ENCODE assay signal across 20 mouse cellular contexts in the genomic region with DNA sequence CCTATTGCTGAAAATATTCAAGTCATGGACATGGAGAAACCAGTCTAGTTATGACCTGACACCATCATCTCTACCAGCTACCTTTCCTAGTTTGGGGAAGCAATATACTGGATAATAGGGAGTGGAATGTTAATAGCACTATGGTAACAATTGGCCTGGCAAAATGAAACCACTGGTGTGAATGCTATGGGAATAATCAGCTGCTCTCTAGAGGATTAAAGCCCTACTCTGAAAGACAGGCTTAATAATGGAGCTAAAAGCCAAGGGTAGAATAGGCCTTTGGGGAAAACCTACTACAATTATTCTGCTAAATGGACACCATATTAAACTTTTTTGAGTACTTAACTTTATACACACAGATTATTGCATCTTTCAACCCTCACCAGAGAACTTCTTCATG. TPM values are rescaled to one million over a fixed set of nuclear protein-coding genes. Genes with fewer than 3 reads are reported as not detected.
DNase-seq lines count a peak whose midpoint lies in the region; ATAC-seq and TF ChIP-seq lines count a peak whose summit lies in the region.
"Had no signal": no experiment of that assay in that cellular context is flagged by ENCODE, and none has a peak within 500 bp of the region (broad histone marks: within the 10 kb centered on the region; RNA-seq: fewer than 3 reads in every experiment).

No protein-coding gene starts in this region.

- ATAC-seq in forebrain, embryonic 11.5 days (replicated peaks; ENCODE audit: low FRiP score), result peak; percentile 76
- ATAC-seq in forebrain, postnatal 0 days, result no peak
- ATAC-seq in midbrain, embryonic 11.5 days (ENCODE audit: low FRiP score), result peak; percentile 52; the same call in 1 of the 2 replicates
- no peak for ATAC-seq in midbrain, embryonic 13.5 days
- ATAC-seq: forebrain, embryonic 14.5 days; forebrain, embryonic 16.5 days had no signal

- no peak overlapping the region for H3K4me2 ChIP-seq in forebrain, embryonic 11.5 days (ENCODE audit: low read depth, low read length, severe bottlenecking)
- no peak overlapping the region for H3K4me2 ChIP-seq in forebrain, postnatal 0 days (ENCODE audit: low read depth)
- no peak overlapping the region for H3K4me2 ChIP-seq in midbrain, embryonic 11.5 days
- H3K4me2 ChIP-seq in midbrain, embryonic 13.5 days (replicated peaks), result no peak overlapping the region
- H3K4me2 ChIP-seq: embryonic facial prominence, embryonic 13.5 days had no signal

- no peak for DNase-seq in forebrain, embryonic 11.5 days (ENCODE audit: low spot score)
- DNase-seq in forebrain, postnatal 0 days, result no peak
- no peak for DNase-seq in midbrain, embryonic 11.5 days (ENCODE audit: low spot score, missing footprints)
- peak; percentile 9 for DNase-seq in retina, embryonic 14.5 days (ENCODE audit: low spot score)
- no peak for DNase-seq in retina, postnatal 1 day
- no peak for DNase-seq in testis, postnatal 14 days (ENCODE audit: low spot score)
- DNase-seq: adrenal gland, adult 2 months; adrenal gland, postnatal 10 days; adrenal gland, postnatal 25 days; cerebellum, adult 11-12 months; cerebellum, adult 2 months; cerebellum, adult 9-10 months; cerebellum, postnatal 10 days; cerebellum, postnatal 25 days had no signal

- H3K4me1 ChIP-seq in forebrain, embryonic 11.5 days (replicated peaks; ENCODE audit: control insufficient read depth, insufficient read depth, low read length), result 0 out of 2 replicates have a peak, but pooled peaks cover 2% of the 10 kb centered on the region
- H3K4me1 ChIP-seq in forebrain, postnatal 0 days (ENCODE audit: insufficient read depth), result no peaks in the 10 kb centered on the region
- no peaks in the 10 kb centered on the region for H3K4me1 ChIP-seq in midbrain, embryonic 11.5 days (ENCODE audit: control insufficient read depth, insufficient read depth, low read length)
- no peaks in the 10 kb centered on the region for H3K4me1 ChIP-seq in midbrain, embryonic 13.5 days (replicated peaks)
- H3K4me1 ChIP-seq: embryonic facial prominence, embryonic 13.5 days had no signal

- TF ChIP-seq CTCF in forebrain, postnatal 0 days (IDR thresholded peaks at IDR 0.05; ENCODE audit: low read depth), result no peak

- no peak overlapping the region for H3K4me3 ChIP-seq in forebrain, embryonic 11.5 days (ENCODE audit: low read depth, low read length)
- no peak overlapping the region for H3K4me3 ChIP-seq in forebrain, postnatal 0 days (ENCODE audit: low read depth, low read length)
- no peak overlapping the region for H3K4me3 ChIP-seq in midbrain, embryonic 11.5 days (ENCODE audit: low read depth, low read length)
- no peak overlapping the region for H3K4me3 ChIP-seq in midbrain, embryonic 13.5 days (replicated peaks)
- H3K4me3 ChIP-seq: embryonic facial prominence, embryonic 13.5 days had no signal

- no peaks in the 10 kb centered on the region for H3K36me3 ChIP-seq in forebrain, embryonic 11.5 days (ENCODE audit: control insufficient read depth, insufficient read depth, low read length)
- no peaks in the 10 kb centered on the region for H3K36me3 ChIP-seq in forebrain, postnatal 0 days (ENCODE audit: insufficient read depth)
- no peaks in the 10 kb centered on the region for H3K36me3 ChIP-seq in midbrain, embryonic 11.5 days (ENCODE audit: control insufficient read depth, insufficient read depth, low read length)
- H3K36me3 ChIP-seq in midbrain, embryonic 13.5 days, result no peaks in the 10 kb centered on the region
- H3K36me3 ChIP-seq: embryonic facial prominence, embryonic 13.5 days had no signal

- no peak overlapping the region for H3K9ac ChIP-seq in forebrain, embryonic 11.5 days (ENCODE audit: low read length)
- H3K9ac ChIP-seq in forebrain, postnatal 0 days, result no peak overlapping the region
- H3K9ac ChIP-seq in midbrain, embryonic 11.5 days (ENCODE audit: low read length), result no peak overlapping the region
- H3K9ac ChIP-seq in midbrain, embryonic 13.5 days (replicated peaks), result no peak overlapping the region
- H3K9ac ChIP-seq: embryonic facial prominence, embryonic 13.5 days had no signal

- no peaks in the 10 kb centered on the region for H3K9me3 ChIP-seq in forebrain, embryonic 11.5 days (ENCODE audit: control insufficient read depth, low read length)
- no peaks in the 10 kb centered on the region for H3K9me3 ChIP-seq in forebrain, postnatal 0 days (ENCODE audit: low read length)
- no peaks in the 10 kb centered on the region for H3K9me3 ChIP-seq in midbrain, embryonic 11.5 days (ENCODE audit: control insufficient read depth, low read length)
- no peaks in the 10 kb centered on the region for H3K9me3 ChIP-seq in midbrain, embryonic 13.5 days
- H3K9me3 ChIP-seq: embryonic facial prominence, embryonic 13.5 days had no signal

- no peaks in the 10 kb centered on the region for H3K27me3 ChIP-seq in forebrain, embryonic 11.5 days (ENCODE audit: control insufficient read depth, insufficient read depth, low read length)
- no peaks in the 10 kb centered on the region for H3K27me3 ChIP-seq in forebrain, postnatal 0 days (ENCODE audit: insufficient read depth, low read length)
- no peaks in the 10 kb centered on the region for H3K27me3 ChIP-seq in midbrain, embryonic 11.5 days (ENCODE audit: control insufficient read depth, insufficient read depth, low read length)
- no peaks in the 10 kb centered on the region for H3K27me3 ChIP-seq in midbrain, embryonic 13.5 days
- H3K27me3 ChIP-seq: embryonic facial prominence, embryonic 13.5 days had no signal

- H3K27ac ChIP-seq in forebrain, embryonic 11.5 days (ENCODE audit: low read depth, low read length), result no peak overlapping the region
- no peak overlapping the region for H3K27ac ChIP-seq in forebrain, postnatal 0 days (ENCODE audit: low read depth, low read length)
- no peak overlapping the region for H3K27ac ChIP-seq in midbrain, embryonic 11.5 days (ENCODE audit: low read depth, low read length)
- no peak overlapping the region for H3K27ac ChIP-seq in midbrain, embryonic 13.5 days
- H3K27ac ChIP-seq: embryonic facial prominence, embryonic 13.5 days had no signal

RNA-seq across cellular contexts. Expression of gene Slc4a10, which starts 30.2 kb away (rescaled TPM):
- 0.63 and 0.94 TPM in 2 replicates for polyA plus RNA-seq in forebrain, embryonic 11.5 days (2014; fragmentation: Nextera tagmentation; extraction: Ambion mirVana)
- 42.2 and 55.5 TPM in 2 replicates for total RNA-seq in forebrain, postnatal 0 days (2014; rRNA removed)
- polyA plus RNA-seq in forebrain, postnatal 0 days (2015; fragmentation: Nextera tagmentation; extraction: Ambion mirVana), result 11.2 and 16.4 TPM in 2 replicates
- 0.63 and 0.65 TPM in 2 replicates for polyA plus RNA-seq in midbrain, embryonic 11.5 days (2014; fragmentation: Nextera tagmentation; extraction: Ambion mirVana)
- 7.5 and 8.9 TPM in 2 replicates for polyA plus RNA-seq in midbrain, embryonic 13.5 days (2015; fragmentation: Nextera tagmentation; extraction: Ambion mirVana)
- total RNA-seq: MEL had no signal
- polyA plus RNA-seq: C2C12 had no signal

Comparison
In these comparisons a context has a peak if more than half of its experiments do, and no peak if none do; other contexts are left out.
1. ATAC-seq: peak in forebrain, embryonic 11.5 days (single experiment) and midbrain, embryonic 11.5 days (single experiment); none in forebrain, postnatal 0 days (single experiment) and midbrain, embryonic 13.5 days (single experiment).